Mouse (Mus musculus) lung, embryonic 15.5 days (tissue): ENCODE measurements at regions not wholly inside any gene's neighbourhood (a gene's known extent, or its start where the extent isn't known, plus 50 kb on each side); places are given as distances from the start of the nearest gene placed in this dataset.
"Not testable (repeated sequence)": the region's sequence is repeated elsewhere in the genome, so short reads cannot be mapped to it uniquely, and the experiment has no call there.

Experiments used
- ATAC-seq: fragments of 200-750 bp; cut with Nextera tagmentation; 2 replicates; pipeline ENCODE4 v1.8.0; 2017; ENCODE audit warnings: moderate number of reproducible peaks, borderline replicate concordance; ENCODE audit not compliant: low FRiP score, low TSS enrichment; ENCODE audit errors: extremely low read depth
- H3K27ac ChIP-seq: fragments of 300-500 bp; sonication (generic); 2 replicates; pipeline ENCODE4 v1.5.1; 2015; ENCODE audit warnings: moderate library complexity, mild to moderate bottlenecking, inconsistent platforms
- H3K27me3 ChIP-seq: fragments of 300-500 bp; sonication (generic); 2 replicates; pipeline ENCODE4 v1.6.1; 2015; ENCODE audit warnings: inconsistent platforms
- H3K36me3 ChIP-seq: fragments of 300-500 bp; sonication (generic); 2 replicates; pipeline ENCODE4 v1.6.1; 2015; ENCODE audit warnings: inconsistent platforms
- H3K4me1 ChIP-seq: fragments of 300-500 bp; sonication (generic); 2 replicates; pipeline ENCODE4 v1.6.1; 2015; ENCODE audit warnings: inconsistent platforms
- H3K4me2 ChIP-seq: fragments of 300-500 bp; sonication (generic); 2 replicates; pipeline ENCODE4 v1.6.1; 2015; ENCODE audit warnings: inconsistent platforms, mild to moderate bottlenecking, moderate library complexity
- H3K4me3 ChIP-seq: fragments of 300-500 bp; sonication (generic); 2 replicates; pipeline ENCODE4 v1.5.1; 2015; ENCODE audit warnings: mild to moderate bottlenecking, inconsistent platforms
- H3K9ac ChIP-seq: fragments of 300-500 bp; sonication (generic); 2 replicates; pipeline ENCODE4 v1.6.1; 2015; ENCODE audit warnings: inconsistent platforms
- H3K9me3 ChIP-seq: fragments of 300-500 bp; sonication (generic); 2 replicates; pipeline ENCODE4 v1.6.1; 2016; ENCODE audit warnings: inconsistent platforms
- WGBS: fragments of 180-500 bp; shearing (Covaris S2); methylation state at CpG from one replicate; pipeline ENCODE4 v1.1.7; 2015; 5-methylcytosine and 5-hydroxymethylcytosine counted together

- H3K36me3 ChIP-seq, H3K4me3 ChIP-seq, H3K9ac ChIP-seq, H3K27ac ChIP-seq, ATAC-seq, H3K4me1 ChIP-seq, H3K27me3 ChIP-seq, H3K9me3 ChIP-seq, H3K4me2 ChIP-seq: not testable (repeated sequence)
- WGBS: no CpG with 5 or more reads among the region's 1 CpGs
These were observed 1054.6 kb upstream of the Rag2 start for GRCm38 (mm10) chr2:100569891-100570290.

- H3K36me3 ChIP-seq, ATAC-seq, H3K4me2 ChIP-seq, H3K27me3 ChIP-seq, H3K9me3 ChIP-seq, H3K9ac ChIP-seq, H3K4me3 ChIP-seq, H3K4me1 ChIP-seq, H3K27ac ChIP-seq: not testable (repeated sequence)
These were observed 1033.9 kb upstream of the Rag2 start for GRCm38 (mm10) chr2:100590643-100591042.

GRCm38 (mm10) chr2:100626183-100626582 lies 998.3 kb upstream of the Rag2 start:
- H3K36me3 ChIP-seq, H3K27ac ChIP-seq, H3K4me2 ChIP-seq, ATAC-seq, H3K9me3 ChIP-seq, H3K4me1 ChIP-seq, H3K4me3 ChIP-seq, H3K9ac ChIP-seq, H3K27me3 ChIP-seq: not testable (repeated sequence)
- no CpG with 5 or more reads among the region's 1 CpGs for WGBS

- H3K9me3 ChIP-seq, H3K4me1 ChIP-seq, H3K9ac ChIP-seq, H3K36me3 ChIP-seq, H3K4me3 ChIP-seq, H3K27me3 ChIP-seq, ATAC-seq, H3K27ac ChIP-seq, H3K4me2 ChIP-seq: not testable (repeated sequence)
- no CpG with 5 or more reads among the region's 3 CpGs for WGBS
These were observed 971.8 kb upstream of the Rag2 start for GRCm38 (mm10) chr2:100652742-100653141.

- not testable (repeated sequence) for H3K36me3 ChIP-seq, H3K9me3 ChIP-seq, H3K4me3 ChIP-seq, H3K4me1 ChIP-seq, H3K9ac ChIP-seq, ATAC-seq, H3K4me2 ChIP-seq, H3K27ac ChIP-seq, H3K27me3 ChIP-seq
- no CpG with 5 or more reads among the region's 1 CpGs for WGBS
These were observed 953.0 kb upstream of the Rag2 start for GRCm38 (mm10) chr2:100671384-100672039.

GRCm38 (mm10) chr2:100708395-100708794 lies 916.1 kb upstream of the Rag2 start:
- not testable (repeated sequence) for H3K9ac ChIP-seq, H3K4me2 ChIP-seq, H3K27ac ChIP-seq, H3K9me3 ChIP-seq, H3K36me3 ChIP-seq, ATAC-seq, H3K4me1 ChIP-seq, H3K27me3 ChIP-seq, H3K4me3 ChIP-seq
- no CpG with 5 or more reads among the region's 1 CpGs for WGBS

- not testable (repeated sequence) for ATAC-seq, H3K9me3 ChIP-seq, H3K27me3 ChIP-seq, H3K4me2 ChIP-seq, H3K4me1 ChIP-seq, H3K4me3 ChIP-seq, H3K9ac ChIP-seq, H3K27ac ChIP-seq, H3K36me3 ChIP-seq
- WGBS: no CpG with 5 or more reads among the region's 1 CpGs
These were observed 881.2 kb upstream of the Rag2 start for GRCm38 (mm10) chr2:100743294-100743693.

DNA sequence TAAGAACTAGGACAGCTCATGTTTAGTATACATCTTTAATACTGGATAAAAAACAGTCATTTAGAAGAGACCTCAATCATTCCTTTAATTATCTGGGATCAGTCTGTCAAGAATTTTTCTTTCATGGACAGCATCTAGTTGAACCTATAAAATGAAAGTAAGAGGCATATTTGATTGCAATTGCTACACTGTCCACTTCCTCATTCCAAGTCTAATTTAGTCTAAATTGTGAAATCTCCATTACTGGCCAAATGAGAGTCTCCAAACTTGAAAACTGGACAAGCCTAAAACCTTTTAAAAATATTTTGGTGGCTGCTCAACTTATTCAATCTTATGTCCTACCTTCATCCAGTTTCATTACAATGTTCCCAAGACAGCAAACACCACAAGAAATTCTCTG lies 869.5 kb upstream of the Rag2 start:
- H3K4me2 ChIP-seq, H3K27me3 ChIP-seq, ATAC-seq, H3K4me3 ChIP-seq, H3K36me3 ChIP-seq, H3K9me3 ChIP-seq, H3K27ac ChIP-seq, H3K9ac ChIP-seq, H3K4me1 ChIP-seq: not testable (repeated sequence)

- H3K27me3 ChIP-seq: no peaks in the 10 kb centered on the region
- H3K4me1 ChIP-seq: no peaks in the 10 kb centered on the region
- H3K4me2 ChIP-seq: no peak overlapping the region
- H3K4me3 ChIP-seq: no peak overlapping the region
- H3K27ac ChIP-seq: no peak overlapping the region
- no peak overlapping the region for H3K9ac ChIP-seq
- H3K9me3 ChIP-seq: no peaks in the 10 kb centered on the region
- ATAC-seq: no peak
- H3K36me3 ChIP-seq: no peaks in the 10 kb centered on the region
- 71% methylated on average over 2 of the region's 2 CpGs for WGBS
These were observed 839.1 kb upstream of the Rag2 start for GRCm38 (mm10) chr2:100785392-100785791.

DNA sequence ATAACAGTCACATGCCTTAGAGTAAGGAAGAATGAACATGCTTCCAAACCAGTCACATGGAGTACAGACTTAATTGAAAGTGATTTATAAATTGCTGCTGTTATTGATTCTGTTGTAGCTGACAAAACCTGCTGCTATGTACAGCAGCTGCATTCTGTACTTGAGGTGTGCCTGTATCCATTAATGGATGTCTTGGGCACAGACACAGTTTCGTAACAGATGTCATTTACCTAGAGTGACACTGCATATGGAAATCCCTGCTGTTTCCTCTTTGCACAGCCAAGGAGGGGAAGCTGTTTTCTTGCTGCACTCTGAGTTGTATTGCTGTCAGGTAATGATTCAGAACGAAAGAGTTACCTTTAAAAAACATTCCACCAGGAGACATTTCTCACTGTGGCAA lies 828.9 kb upstream of the Rag2 start:
- no peak overlapping the region for H3K4me3 ChIP-seq
- WGBS: 67% methylated on average over 2 of the region's 2 CpGs
- no peak overlapping the region for H3K4me2 ChIP-seq

GRCm38 (mm10) chr2:100796830-100797229 lies 827.7 kb upstream of the Rag2 start:
- no peak overlapping the region for H3K4me2 ChIP-seq
- H3K4me1 ChIP-seq: no peaks in the 10 kb centered on the region
- H3K9ac ChIP-seq: no peak overlapping the region
- 77% methylated on average over 2 of the region's 2 CpGs for WGBS
- H3K9me3 ChIP-seq: no peaks in the 10 kb centered on the region
- no peak for ATAC-seq
- no peak overlapping the region for H3K4me3 ChIP-seq
- no peak overlapping the region for H3K27ac ChIP-seq
- no peaks in the 10 kb centered on the region for H3K27me3 ChIP-seq
- no peaks in the 10 kb centered on the region for H3K36me3 ChIP-seq

More for the DNA sequence above, 828.9 kb upstream of the Rag2 start:
- Histone ChIP-seq H3K36me3 (no peaks in the 10 kb centered on the region), H3K9ac (no peak overlapping the region), H3K27me3 (no peaks in the 10 kb centered on the region), H3K27ac (no peak overlapping the region), H3K4me1 (no peaks in the 10 kb centered on the region), H3K9me3 (no peaks in the 10 kb centered on the region)
- no peak for ATAC-seq

GRCm38 (mm10) chr2:100797502-100797901 lies 827.0 kb upstream of the Rag2 start:
- no peak overlapping the region for H3K9ac ChIP-seq
- ATAC-seq: no peak
- no peaks in the 10 kb centered on the region for H3K27me3 ChIP-seq
- H3K9me3 ChIP-seq: no peaks in the 10 kb centered on the region
- whole genome bisulfite sequencing: 91% methylated on average over 1 of the region's 1 CpGs
- no peak overlapping the region for H3K27ac ChIP-seq
- no peak overlapping the region for H3K4me3 ChIP-seq
- no peak overlapping the region for H3K4me2 ChIP-seq
- no peaks in the 10 kb centered on the region for H3K4me1 ChIP-seq
- no peaks in the 10 kb centered on the region for H3K36me3 ChIP-seq

DNA sequence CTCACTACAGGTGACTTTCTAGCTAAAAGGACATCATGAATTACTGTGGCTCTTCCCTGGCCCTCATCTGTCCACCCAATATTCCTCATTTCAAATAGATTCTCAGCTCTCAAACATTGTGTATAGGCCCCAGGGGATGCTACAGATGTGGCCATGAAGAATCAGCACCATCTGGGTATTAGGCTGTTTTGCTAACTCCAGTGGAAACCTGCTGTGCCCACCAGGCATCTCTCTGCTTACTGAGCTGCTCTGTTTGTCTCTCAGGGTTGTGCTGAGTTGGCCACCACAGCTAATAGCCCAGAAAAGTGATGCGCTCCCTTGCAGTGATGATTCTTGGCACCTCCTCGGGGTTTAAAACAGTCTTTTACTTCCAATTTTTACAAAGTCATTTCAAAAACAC lies 812.0 kb upstream of the Rag2 start:
- Histone ChIP-seq H3K4me2 (no peak overlapping the region), H3K27ac (no peak overlapping the region), H3K36me3 (no peaks in the 10 kb centered on the region), H3K9ac (no peak overlapping the region), H3K4me1 (no peaks in the 10 kb centered on the region), H3K9me3 (no peaks in the 10 kb centered on the region), H3K27me3 (no peaks in the 10 kb centered on the region), H3K4me3 (no peak overlapping the region)
- ATAC-seq: no peak
- WGBS: 76% methylated on average over 2 of the region's 2 CpGs
